Mouse (Mus musculus): Measurements from ENCODE around the gene Aldh4a1.
A peak's percentile ranks its signal among the peaks of the same experiment; 100 is the strongest.

DNA sequence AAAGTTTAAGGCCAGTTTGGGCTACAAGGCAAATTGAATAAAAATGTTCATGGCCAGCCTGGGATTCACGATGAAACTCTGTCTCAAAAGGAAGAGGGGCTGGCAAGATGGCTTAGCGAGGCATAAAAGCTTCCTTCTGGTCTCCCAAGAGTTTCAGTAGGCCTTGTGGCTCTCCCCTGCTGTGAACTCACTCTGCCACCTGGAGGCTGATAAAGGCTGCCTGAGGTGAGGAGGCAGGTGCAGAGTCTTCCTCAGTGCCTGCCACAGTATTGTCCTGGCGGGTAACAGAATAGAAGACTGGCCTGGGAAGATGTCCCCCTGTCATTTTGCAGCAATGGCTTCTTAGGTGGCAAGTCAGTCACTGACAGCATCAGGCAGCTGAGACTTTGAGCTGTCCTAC, 39.8 kb upstream of the Aldh4a1 start:
- no peak for TF ChIP-seq EP300 (optimal IDR thresholded peaks at IDR 0.05)
- TF ChIP-seq CTCF (IDR thresholded peaks at IDR 0.05; ENCODE audit: low read depth), result peak; percentile 61
